Mouse (Mus musculus) forebrain, embryonic 10.5 days (tissue): ENCODE results near the gene Clrn2. TPM values are rescaled to one million over a fixed set of nuclear protein-coding genes. Genes with fewer than 3 reads are reported as not detected.
A peak's percentile ranks its signal among the peaks of the same experiment; 100 is the strongest.

Source experiments
- DNase-seq: peaks from one replicate; pipeline ENCODE4 v3.0.0-alpha.2; 2017; ENCODE audit warnings: low spot score; ENCODE audit errors: extremely low spot score
- H3K27ac ChIP-seq: fragments of 300-500 bp; sonication (generic); 2 replicates; pipeline ENCODE4 v1.5.1; 2016; ENCODE audit warnings: mild to moderate bottlenecking
- H3K27me3 ChIP-seq: fragments of 300-500 bp; sonication (generic); 2 replicates; pipeline ENCODE4 v1.6.1; 2016; ENCODE audit warnings: mild to moderate bottlenecking; ENCODE audit not compliant: poor library complexity, severe bottlenecking
- H3K36me3 ChIP-seq: fragments of 300-500 bp; sonication (generic); replicated peaks from 2 replicates; pipeline ENCODE4 v1.6.1; 2016; ENCODE audit warnings: mild to moderate bottlenecking, moderate library complexity
- H3K4me1 ChIP-seq: fragments of 300-500 bp; sonication (generic); 2 replicates; pipeline ENCODE4 v1.6.1; 2016
- H3K4me3 ChIP-seq: fragments of 300-500 bp; sonication (generic); 2 replicates; pipeline ENCODE4 v1.5.1; 2016; ENCODE audit warnings: mild to moderate bottlenecking, moderate library complexity
- H3K9me3 ChIP-seq: fragments of 300-500 bp; sonication (generic); 2 replicates; pipeline ENCODE4 v1.6.1; 2016; ENCODE audit warnings: mild to moderate bottlenecking, moderate library complexity
- WGBS: fragments of 180-500 bp; shearing (Covaris S2); methylation state at CpG from one replicate; pipeline ENCODE4 v1.1.7; 2016; 5-methylcytosine and 5-hydroxymethylcytosine counted together
- polyA plus RNA-seq: library from polyadenylated mRNA; unstranded; fragments of >200 nt; fragmentation: Nextera tagmentation; extraction: Ambion mirVana; gene quantifications from 2 replicates; pipeline ENCODE4 v1.2.1, GENCODE M21; 2016

The Clrn2 gene
- polyA plus RNA-seq, 1 experiment from 2014 or later = 0.15 TPM

DNA sequence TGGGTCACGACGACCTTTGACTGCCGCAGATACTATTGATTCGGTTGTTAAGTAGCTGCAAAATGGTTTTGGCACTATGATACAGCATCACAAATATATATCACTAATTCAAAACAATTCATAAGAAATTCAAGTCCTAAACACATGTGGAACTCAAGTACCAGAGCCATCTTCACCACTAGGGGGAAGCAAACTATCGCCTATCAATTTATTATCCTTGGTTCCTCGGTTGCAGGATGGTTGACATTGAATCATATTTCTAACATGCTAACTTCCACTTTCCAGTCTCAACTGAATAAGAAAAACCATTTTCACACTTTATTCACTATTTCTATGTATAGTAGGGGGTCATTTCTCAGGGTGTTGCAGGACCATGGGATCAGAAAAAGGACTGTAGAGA lies 20.7 kb downstream of the Clrn2 start:
- H3K27me3 ChIP-seq = no peaks in the 10 kb centered on the region
- H3K4me1 ChIP-seq = peaks cover 5% of the 10 kb centered on the region; the same call in 1 of the 2 replicates
- WGBS = 35% methylated on average over 6 of the region's 6 CpGs
- no peaks in the 10 kb centered on the region for H3K9me3 ChIP-seq
- H3K4me3 ChIP-seq = no peak overlapping the region
- no peak overlapping the region for H3K27ac ChIP-seq
- no peaks in the 10 kb centered on the region for H3K36me3 ChIP-seq
- DNase-seq = no peak

DNA sequence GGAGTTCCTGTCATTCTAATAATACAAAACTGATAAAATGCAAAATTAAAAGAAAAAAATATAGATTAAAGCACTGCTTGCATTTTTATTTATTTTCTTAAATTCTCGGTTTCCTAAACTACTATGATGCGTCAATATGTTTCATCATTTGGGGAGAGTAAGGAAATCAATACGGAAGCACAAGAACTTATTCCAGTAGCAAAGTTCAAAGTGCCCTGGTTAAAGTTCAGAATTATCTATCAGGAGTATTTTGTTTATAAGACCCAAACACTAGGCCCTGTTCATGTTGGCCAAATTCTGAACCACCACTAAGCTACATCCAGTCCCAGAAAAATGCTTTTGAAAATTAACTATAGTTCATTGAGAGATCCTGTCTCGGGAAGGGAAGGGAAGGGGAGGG lies 21.2 kb downstream of the Clrn2 start:
- DNase-seq = no peak
- H3K4me1 ChIP-seq = peaks cover 5% of the 10 kb centered on the region; the same call in 1 of the 2 replicates
- no peaks in the 10 kb centered on the region for H3K27me3 ChIP-seq
- no peak overlapping the region for H3K27ac ChIP-seq
- no peaks in the 10 kb centered on the region for H3K9me3 ChIP-seq
- no peaks in the 10 kb centered on the region for H3K36me3 ChIP-seq
- no peak overlapping the region for H3K4me3 ChIP-seq
- WGBS = 82% methylated on average over 3 of the region's 4 CpGs

DNA sequence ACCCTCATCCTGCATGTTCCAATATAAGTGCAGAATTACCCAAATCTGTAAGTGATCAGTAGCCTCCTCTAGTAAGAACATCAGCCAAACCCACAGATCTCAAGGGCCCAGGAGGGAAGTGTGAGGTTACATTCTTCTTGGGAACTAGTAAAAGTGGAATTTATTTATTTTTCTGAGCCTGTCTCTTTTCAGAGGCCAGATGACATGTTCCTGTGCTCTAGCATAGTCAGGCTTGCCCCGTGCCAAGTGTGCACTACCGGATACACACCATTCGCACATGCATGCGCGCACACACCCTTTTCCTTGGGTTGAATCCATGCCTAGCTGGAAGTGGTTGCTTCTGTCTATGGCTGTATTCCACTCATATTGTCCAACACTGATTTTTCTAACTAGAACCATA lies 22.2 kb downstream of the Clrn2 start:
- Histone ChIP-seq H3K4me3 (no peak overlapping the region), H3K36me3 (no peaks in the 10 kb centered on the region), H3K4me1 (peaks cover 5% of the 10 kb centered on the region; the same call in 1 of the 2 replicates), H3K9me3 (no peaks in the 10 kb centered on the region), H3K27ac (no peak overlapping the region), H3K27me3 (no peaks in the 10 kb centered on the region)
- no peak for DNase-seq
- 93% methylated on average over 5 of the region's 5 CpGs for WGBS

DNA sequence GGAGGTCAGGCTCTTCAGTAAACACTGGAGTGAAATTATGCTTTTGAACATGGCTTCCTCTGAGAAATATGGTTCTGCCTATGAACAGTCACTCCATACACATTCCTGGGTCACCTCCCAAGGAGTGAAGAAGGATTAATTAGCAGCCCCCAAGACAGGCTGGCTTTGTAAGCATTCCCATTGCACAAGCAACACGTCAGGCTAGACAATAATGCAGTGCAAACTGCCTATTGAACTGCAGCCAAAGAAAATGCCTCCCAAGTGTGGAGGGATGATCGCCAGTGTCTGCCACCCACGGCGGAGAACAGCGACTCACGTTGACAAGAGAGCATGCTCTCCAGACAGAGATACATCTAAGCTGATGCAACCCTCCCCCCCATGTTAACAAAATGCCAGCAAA lies 22.7 kb downstream of the Clrn2 start:
- H3K27ac ChIP-seq = no peak overlapping the region
- no peak for DNase-seq
- WGBS = 71% methylated on average over 6 of the region's 6 CpGs

DNA sequence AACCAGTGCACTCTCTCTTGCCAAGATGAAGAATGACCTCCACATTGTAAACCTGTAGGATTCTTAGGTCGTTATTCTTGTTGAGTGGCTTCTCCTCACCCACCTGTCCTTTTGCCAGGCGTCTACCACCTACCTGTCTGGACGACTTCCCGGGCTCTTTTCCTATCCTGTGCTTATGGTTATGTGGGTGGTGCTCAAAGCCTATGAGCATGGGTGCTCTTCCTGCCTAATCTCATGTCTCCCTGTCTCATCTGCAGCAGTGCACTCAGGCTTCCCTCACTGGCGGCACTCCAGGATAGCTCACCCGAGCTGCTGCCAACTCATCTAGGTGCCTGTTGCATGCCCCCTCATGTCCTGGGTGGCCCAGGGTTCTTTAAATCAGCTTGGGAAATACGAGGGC lies 24.1 kb downstream of the Clrn2 start:
- no peaks in the 10 kb centered on the region for H3K36me3 ChIP-seq
- DNase-seq = no peak
- no peak overlapping the region for H3K27ac ChIP-seq
- peaks cover 5% of the 10 kb centered on the region; the same call in 1 of the 2 replicates for H3K4me1 ChIP-seq
- no peak overlapping the region for H3K4me3 ChIP-seq
- 84% methylated on average over 7 of the region's 7 CpGs for WGBS
- no peaks in the 10 kb centered on the region for H3K9me3 ChIP-seq
- H3K27me3 ChIP-seq = no peaks in the 10 kb centered on the region

More for the DNA sequence above, 22.7 kb downstream of the Clrn2 start:
- H3K4me3 ChIP-seq = no peak overlapping the region
- no peaks in the 10 kb centered on the region for H3K36me3 ChIP-seq
- H3K9me3 ChIP-seq = no peaks in the 10 kb centered on the region
- H3K4me1 ChIP-seq = peaks cover 5% of the 10 kb centered on the region; the same call in 1 of the 2 replicates
- no peaks in the 10 kb centered on the region for H3K27me3 ChIP-seq

DNA sequence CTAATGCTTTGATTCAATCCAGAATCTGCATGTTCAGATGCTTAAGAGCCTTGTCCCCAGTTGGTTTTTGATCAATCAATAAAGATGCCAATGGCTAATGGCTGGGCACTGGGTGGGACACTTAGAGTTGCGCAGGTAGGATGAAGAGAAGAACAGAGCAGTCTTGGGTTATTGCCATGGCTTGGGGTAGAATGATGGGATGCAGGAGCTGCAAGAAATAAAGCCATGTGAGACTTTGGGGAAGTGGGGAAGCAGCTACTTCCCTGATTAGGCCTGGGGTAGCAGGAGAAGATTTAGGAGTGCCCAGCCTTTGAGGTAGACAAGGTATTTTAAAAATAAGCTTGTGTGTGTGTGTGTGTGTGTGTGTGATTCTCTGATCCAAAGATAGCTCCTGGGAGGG lies 26.5 kb downstream of the Clrn2 start:
- DNase-seq = no peak
- Histone ChIP-seq H3K4me3 (no peak overlapping the region), H3K36me3 (no peaks in the 10 kb centered on the region), H3K4me1 (peaks cover 5% of the 10 kb centered on the region; the same call in 1 of the 2 replicates), H3K27me3 (no peaks in the 10 kb centered on the region), H3K9me3 (no peaks in the 10 kb centered on the region), H3K27ac (no peak overlapping the region)
- WGBS = 97% methylated on average over 1 of the region's 1 CpGs

DNA sequence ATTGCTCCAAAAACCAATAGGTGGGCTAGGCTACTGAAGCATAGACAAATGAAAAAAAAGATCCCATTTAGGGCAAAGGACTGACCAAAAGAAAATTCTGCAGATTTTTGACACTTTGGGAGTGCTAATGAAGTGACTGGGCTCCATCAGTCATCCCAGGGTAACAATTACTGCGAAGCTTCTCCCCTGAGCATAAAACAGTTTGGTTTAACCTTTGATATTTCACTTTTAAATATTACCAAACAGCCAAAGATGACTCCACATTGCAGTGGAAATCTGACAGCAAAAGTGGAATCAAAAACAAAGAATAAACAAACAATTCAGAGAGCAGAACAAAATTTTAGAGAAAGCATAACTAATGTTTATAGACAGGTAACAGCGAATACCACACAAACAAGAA lies 27.6 kb downstream of the Clrn2 start:
- Histone ChIP-seq H3K36me3 (no peaks in the 10 kb centered on the region), H3K27ac (no peak overlapping the region), H3K27me3 (no peaks in the 10 kb centered on the region), H3K4me3 (no peak overlapping the region), H3K9me3 (no peaks in the 10 kb centered on the region), H3K4me1 (peaks cover 4% of the 10 kb centered on the region; the same call in 1 of the 2 replicates)
- DNase-seq = no peak
- WGBS = 78% methylated on average over 2 of the region's 2 CpGs

DNA sequence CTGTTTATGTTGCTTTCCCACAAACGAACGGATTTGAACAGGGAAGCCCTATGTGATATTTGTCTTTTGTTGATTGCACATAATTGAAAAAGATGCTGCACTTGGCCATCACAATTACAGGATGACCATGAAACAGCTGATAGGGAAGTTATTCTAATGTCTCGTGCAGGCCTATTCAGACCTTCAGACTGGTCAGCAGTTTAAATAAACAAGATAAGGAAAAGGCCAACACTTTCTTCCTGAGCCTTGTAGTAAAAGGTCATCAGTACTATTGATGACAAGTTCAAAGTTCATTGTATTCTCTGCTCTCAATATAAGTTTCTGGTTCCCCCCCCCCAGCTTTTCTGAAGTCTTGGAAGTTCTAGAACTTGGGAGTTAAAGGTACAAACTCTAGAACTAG lies 29.1 kb downstream of the Clrn2 start:
- WGBS = 76% methylated on average over 3 of the region's 3 CpGs
- Histone ChIP-seq H3K9me3 (no peaks in the 10 kb centered on the region), H3K27ac (no peak overlapping the region), H3K4me1 (no peaks in the 10 kb centered on the region), H3K4me3 (no peak overlapping the region), H3K36me3 (no peaks in the 10 kb centered on the region), H3K27me3 (no peaks in the 10 kb centered on the region)
- no peak for DNase-seq

DNA sequence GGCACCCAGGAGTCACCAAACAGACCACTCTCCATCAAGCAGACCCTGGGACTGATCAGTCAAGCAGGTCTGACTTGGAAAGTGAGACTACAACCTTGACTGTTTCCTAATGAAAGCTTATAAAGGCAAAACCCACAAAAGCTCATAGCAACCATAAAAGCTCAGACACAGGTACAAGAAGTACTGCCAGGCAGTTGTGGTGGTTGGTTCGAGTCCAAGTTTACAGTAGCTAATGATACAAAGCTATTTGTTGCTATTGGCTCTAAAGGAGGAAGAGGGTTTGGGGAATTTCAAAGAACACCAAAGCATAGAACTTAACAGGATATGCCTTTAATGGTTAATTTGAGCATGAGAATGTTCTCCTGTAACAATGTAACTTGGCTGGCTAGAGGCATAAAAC lies 30.1 kb downstream of the Clrn2 start:
- Histone ChIP-seq H3K4me1 (no peaks in the 10 kb centered on the region), H3K36me3 (no peaks in the 10 kb centered on the region), H3K4me3 (no peak overlapping the region), H3K27ac (no peak overlapping the region), H3K27me3 (no peaks in the 10 kb centered on the region), H3K9me3 (no peaks in the 10 kb centered on the region)
- no peak for DNase-seq
- 81% methylated on average over 1 of the region's 1 CpGs for WGBS

DNA sequence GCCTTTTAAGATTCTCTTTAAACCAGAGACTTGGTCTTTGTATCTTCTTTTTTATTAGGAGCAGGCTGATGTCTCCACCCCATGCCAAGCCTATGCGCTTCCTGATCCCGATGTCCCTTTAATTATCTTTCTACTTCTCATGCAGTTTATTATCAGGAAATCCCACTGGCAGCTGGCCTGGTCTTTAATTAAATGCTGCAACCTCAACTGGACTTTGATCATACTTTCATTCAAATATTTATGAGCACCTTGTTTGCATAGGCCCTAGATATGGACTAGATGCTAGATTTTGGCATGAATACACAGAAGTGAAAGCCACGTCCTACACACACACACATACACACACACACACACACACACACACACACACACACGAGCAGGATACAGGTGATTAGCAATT lies 38.2 kb downstream of the Clrn2 start:
- WGBS = 63% methylated on average over 4 of the region's 4 CpGs
- DNase-seq = no peak
- no peak overlapping the region for H3K4me3 ChIP-seq

DNA sequence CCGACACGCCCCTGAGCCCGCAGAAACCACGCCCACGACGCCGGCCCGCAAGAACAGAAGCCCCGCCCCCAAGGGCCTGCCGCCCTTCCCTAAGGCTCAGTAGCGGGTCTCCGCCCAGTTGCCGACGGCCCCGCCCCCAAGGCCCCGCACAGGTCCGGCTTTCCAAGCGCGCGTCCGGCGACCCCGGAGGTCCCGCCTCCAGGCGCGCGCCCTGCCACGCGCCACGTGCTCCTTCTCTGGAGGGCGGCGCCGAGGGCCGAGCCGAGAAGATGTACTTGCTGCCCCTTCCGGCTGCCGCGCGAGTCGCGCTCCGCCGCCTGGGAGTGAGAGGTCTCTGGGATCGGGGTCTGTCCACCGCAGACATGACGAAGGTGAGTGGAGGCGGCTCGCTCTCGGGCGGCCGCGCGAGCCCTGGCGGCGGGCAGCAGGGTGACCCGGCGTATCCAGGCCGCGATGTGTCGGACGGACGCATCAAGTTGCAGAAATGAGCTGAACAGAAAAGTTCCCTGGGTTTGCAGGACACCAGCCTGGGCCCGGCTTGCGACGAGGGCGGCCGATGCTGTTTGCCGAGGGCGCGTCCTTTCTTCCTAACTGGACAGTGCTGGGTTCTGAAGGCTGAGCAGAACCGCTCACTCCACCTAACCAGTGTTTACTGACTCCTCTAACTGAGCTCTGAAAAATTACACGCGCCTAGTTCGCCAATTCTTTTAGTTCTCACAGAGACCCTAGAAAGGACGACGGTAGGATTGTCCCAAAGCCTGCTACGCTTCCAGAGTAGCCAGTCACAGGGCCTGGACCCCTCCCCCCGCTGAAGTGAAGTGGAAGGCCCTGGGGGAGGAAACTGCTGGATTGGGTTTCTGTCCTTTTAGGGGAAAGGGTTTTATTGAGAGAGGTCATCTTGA lies 39.9 kb downstream of the Clrn2 start, which contains the start of gene Lap3:
Gene Lap3, plus strand, starts transcription at position 184 of the 902 bp plus-strand sequence.
- H3K27me3 ChIP-seq = 0 out of 2 replicates have a peak, but pooled peaks cover 12% of the 10 kb centered on the region
- no peaks in the 10 kb centered on the region for H3K9me3 ChIP-seq
- peak within 1 kb of the TSS; percentile 75 for H3K4me3 ChIP-seq
- peak; percentile 97 for DNase-seq
- under 1% methylated on average over 78 of the region's 78 CpGs for WGBS
- peaks cover 34% of the 10 kb centered on the region for H3K36me3 ChIP-seq
- peak within 1 kb of the TSS; percentile 91 for H3K27ac ChIP-seq
- peaks cover 31% of the 10 kb centered on the region for H3K4me1 ChIP-seq

More for the DNA sequence above, 38.2 kb downstream of the Clrn2 start:
- H3K4me1 ChIP-seq = peaks cover 31% of the 10 kb centered on the region
- no peaks in the 10 kb centered on the region for H3K9me3 ChIP-seq
- H3K27me3 ChIP-seq = 0 out of 2 replicates have a peak, but pooled peaks cover 12% of the 10 kb centered on the region
- H3K27ac ChIP-seq = no peak overlapping the region
- peaks cover 17% of the 10 kb centered on the region for H3K36me3 ChIP-seq

DNA sequence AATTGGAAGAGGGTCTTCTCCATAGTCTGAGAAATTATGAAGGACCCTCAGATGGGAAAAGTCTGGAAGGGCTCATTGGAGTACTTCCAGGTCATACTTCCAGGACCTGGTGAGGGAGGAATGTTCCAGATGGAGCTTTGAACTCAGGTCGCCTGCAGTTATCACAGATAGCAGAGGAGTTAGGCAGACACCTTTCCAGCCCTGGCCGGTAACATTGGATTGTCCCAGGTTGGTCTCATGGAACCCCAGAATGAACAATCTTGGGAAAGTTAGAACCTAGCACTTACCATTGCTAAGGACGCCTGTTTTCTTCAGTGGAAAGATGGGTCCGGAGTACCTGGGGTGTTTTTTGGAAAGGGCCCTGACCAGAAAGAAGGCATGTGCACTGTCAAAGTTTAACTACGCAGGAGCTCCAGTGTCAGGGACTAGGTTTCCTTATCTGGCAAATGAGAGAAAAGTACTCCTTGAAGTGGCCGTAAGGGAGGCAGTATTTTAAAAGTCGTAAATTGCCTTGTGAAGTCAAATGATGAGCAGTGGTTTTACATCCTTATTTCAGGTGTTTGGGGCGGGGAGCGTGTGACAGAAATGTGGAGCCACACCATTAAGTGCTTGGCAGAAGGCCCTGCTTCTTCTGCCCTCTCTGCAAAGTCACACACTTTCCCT lies 40.7 kb downstream of the Clrn2 start:
- 73% methylated on average over 9 of the region's 9 CpGs for WGBS
- DNase-seq = no peak
- Histone ChIP-seq H3K27ac (peak overlapping the region; percentile 91), H3K4me3 (peak overlapping the region; percentile 75), H3K4me1 (peaks cover 31% of the 10 kb centered on the region), H3K9me3 (no peaks in the 10 kb centered on the region), H3K27me3 (0 out of 2 replicates have a peak, but pooled peaks cover 12% of the 10 kb centered on the region), H3K36me3 (peaks cover 42% of the 10 kb centered on the region)
